Mouse (Mus musculus): Measurements from ENCODE around the gene Kcnd3.

The Kcnd3 gene

DNA sequence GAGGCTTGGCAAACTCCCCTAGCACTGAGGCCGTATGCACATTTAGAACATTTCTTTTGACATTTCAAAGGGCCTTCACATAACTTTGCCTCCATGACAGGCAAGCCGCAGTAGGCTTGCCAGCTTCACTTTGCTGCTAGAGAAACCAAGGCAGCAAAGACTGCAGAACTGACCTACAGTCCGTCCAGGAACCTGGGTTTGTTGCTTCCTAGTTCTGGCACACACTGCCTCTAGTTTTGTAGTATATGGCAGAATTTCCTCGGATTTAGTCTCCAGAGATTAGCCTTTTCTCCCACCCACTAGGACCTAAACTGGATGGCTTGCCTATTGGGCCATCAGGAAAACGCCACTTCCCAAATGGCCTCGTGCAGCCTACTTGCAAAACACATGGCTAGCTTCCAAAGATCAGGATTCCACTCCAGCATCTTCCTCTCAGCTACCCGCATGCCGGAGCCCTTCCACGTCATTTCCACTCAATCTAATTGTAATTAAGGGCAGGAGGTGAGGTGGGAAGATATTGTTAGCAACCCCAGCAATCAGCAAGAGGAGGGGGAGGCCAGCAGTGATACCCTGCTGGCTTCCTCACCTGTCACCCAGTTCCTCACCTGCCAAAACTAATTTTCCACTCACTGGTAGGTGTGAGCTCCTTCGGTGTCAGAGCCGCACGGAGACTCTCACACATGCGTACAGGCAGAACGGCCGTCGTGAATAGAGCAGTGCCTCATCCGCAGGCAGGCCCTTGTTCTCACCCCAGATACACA, 244.4 kb downstream of the Kcnd3 start:
- DNase-seq (ENCODE audit: low read depth, low spot score) = no peak

DNA sequence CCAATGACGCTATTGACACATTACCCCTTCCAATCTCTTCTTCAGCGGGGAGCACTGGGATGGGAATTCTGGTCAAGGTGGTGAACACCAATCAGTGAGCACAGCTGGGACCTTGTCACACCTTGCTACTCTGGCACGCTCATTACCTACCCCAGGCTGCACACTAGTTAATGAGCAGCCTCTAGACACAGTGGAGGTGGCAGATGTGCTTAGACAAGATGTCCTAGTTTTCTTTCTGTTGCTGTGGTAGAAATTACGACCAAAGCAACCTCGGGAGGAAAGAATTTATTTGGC, 245.0 kb downstream of the Kcnd3 start:
- no peak for DNase-seq (ENCODE audit: low read depth, low spot score)

DNA sequence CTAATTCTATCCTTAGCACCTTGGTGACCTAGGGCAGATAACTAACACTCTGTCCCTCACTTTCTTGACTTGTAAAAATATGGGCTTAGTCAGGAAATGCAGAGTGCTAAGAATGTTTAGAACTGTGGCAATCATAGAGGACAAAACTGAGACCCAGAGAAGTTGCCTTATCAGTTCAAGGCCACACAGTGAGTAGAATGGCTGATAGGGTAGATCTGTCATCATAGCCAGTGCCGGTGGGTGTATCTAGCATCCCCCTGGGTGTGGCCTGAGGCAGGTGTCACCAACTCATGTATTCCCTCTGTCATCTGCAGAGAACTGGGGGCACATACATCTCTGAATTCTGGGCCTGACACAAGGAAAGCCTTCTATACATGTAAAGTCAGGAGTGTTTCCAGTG, 246.2 kb downstream of the Kcnd3 start:
- no peak for DNase-seq (ENCODE audit: low read depth, low spot score)

DNA sequence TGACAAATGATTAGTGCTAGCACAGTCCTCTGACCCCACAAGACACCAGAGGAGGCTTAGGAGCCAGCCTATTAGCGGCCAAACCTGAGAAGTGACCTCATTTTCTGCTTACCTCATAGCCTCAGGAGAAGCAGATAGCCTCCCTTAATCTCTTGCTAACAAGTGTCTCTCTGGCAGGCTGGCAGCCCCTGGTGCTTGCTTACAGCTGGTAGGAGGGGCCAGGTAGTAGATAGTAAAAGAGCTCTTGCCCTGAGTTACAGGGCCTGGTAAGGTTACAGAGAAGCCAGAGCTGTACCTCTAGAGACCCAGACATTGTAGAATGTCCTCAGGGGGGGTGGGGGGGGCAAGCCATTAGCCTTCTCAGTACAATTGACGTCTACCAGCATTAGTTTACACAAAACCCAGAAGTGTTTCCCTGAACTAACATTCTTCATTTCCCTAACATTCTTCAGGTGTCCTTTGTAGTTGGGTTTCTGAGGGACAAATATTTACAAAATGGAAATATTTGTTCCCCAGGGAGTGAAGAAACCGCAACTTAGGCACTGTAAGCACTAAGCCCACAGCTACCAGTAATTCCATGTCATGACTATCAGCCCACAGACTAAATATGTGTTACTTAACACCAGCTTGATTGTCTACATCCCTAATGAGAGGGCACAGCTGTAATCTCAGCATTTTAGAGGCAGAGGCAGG, 247.3 kb downstream of the Kcnd3 start:
- no peak for DNase-seq (ENCODE audit: low read depth, low spot score)

DNA sequence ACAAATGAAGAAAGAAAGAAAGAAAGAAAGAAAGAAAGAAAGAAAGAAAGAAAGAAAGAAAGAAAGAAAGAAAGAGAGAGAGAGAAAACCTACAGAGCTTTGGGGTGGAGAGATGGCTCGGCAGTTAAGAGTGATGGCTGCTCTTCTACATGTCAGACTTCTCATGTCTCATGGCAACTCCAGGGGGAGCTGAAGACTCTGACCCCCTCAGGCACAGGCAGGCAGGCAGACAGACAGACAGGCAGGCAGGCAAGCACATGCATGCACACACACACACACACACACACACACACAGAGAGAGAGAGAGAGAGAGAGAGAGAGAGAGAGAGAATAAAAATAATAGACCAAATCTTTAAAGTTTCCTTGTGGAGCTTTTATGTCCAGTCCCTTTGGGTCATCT, 248.7 kb downstream of the Kcnd3 start:
- peak; percentile 19 for DNase-seq (ENCODE audit: low read depth, low spot score)

DNA sequence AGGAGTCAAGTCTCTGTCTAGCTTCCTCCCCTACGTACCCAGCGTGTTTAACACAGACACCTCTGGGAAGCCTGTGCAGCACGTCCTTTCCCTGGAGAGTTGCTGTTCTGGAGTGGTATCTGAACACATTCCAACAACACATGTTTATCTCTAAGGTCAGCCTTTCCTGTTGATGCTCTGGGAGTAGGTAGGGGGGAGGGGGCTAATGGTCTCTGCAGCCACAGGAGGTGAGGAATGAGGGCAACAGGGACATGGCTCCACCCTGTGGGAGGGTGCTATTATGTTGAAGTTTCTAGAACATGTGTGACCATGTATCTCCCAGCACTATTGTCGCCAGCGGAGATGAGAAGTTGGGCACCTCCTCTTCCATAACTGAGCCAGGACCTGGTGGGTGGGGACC, 249.3 kb downstream of the Kcnd3 start:
- DNase-seq (ENCODE audit: low read depth, low spot score) = no peak

DNA sequence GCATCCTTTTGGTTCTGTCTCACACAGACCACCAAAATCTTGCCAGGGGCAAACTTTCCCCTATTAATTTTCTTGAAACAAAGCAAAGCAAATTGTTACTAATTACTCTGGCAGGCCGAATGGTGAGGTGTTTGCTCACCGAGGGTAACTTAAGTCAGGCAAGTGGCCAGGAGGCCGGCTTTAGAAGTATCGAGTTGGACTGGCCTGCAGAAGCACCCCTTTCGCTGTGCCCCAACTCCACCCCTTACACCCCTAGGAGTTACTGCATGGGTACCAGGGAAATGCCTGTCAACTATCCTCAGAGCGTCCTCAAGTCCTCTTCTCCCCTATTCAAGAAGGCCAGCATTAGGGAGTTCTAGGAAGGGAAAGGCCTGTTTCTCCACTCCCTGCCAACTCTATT, 251.4 kb downstream of the Kcnd3 start:
- no peak for DNase-seq (ENCODE audit: low read depth, low spot score)

DNA sequence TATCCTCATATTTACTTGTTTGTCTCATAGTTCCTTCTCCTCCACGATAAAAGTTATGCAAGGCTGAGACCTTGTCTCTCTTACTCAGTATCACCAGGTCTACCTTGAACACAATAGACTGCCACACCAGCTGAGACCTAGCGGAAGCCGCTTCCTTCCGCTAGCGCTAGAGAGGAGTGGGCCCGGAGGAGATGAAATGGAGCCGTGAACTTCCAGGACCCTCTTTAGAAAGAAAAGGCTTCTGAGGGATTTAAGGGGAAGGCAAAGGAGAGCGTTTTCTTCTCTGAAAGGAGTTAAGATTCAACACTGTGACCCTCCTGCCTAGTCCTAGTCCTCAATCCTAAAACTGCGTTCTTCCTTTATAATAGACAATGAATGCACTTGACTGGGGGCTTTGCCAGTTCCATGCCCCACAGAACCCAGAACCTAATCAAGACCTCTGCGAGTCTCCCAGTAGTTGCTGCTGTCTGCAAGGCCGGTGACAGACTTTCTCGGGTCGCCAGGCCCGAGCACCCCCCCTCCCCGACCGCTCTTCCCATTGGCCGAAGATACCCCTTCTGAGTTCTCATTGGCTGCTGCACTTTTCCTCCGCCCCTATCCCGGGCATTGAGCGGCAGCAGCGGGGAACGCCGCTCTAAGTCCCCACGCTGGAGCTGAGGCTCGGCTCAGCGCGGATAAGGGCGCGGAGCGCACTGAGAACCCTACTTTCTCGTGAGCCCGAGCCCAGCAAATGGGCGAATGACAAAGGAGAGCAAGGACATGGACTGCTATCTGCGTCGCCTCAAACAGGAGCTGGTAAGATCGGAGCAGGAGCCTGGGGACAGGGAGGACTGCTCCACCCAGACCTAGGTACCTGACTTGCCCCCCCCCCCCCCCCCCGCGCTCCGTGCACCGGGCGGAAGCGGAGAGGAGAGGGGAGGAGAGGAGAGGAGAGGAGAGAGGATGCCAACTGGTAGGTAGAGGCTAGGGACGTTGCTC, 252.2 kb downstream of the Kcnd3 start, which contains the start of gene Inka2:
Gene Inka2 (plus strand): TSS at position 569 of the 978 bp plus-strand sequence.
- peak; percentile 91 for DNase-seq (ENCODE audit: low read depth, low spot score)

DNA sequence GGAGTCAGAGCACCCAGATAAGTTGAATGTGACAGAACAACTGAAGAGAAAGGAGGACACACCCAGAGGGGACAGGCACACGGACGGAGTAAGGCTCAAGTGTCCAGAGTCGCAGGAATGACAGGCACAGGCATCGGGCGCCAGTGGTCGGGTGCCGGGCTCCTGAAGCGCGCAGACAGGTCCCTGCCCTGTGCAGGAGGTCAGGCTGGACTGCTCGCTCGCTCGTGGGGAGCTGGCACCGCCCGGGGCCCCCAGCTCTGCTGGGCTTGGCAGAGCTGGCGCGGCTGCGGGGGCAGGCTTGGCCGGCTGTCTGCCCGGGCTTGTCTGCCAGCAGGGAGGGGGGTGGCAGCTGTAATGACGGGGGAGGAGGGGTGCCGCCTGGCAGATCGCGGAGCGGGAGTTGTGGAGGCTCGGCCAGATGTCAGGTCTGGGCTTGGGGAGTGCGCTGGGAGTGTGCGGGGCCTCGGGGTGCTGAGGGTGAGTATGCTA, 253.0 kb downstream of the Kcnd3 start:
- DNase-seq (ENCODE audit: low read depth, low spot score) = no peak

DNA sequence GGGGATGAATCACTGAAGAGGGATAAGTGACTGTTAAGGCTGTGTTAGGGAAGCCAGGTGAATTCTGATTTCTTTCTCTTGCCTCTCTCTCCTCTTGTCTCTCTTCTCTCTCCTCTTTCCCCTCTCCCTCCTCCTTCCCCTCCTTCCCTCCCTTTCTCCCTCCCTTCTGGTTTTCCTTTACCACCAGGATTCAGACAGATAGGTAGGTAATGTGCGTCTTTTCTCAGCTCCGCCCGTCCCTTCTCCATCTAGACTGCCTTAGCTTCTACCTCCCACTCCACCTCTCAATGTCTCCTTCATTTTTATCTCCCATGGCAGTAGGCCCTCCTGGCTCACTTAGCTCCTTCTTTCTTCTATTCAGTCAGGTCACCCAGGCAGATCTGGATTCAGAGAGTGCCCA, 253.4 kb downstream of the Kcnd3 start:
- peak; percentile 12 for DNase-seq (ENCODE audit: low read depth, low spot score)

DNA sequence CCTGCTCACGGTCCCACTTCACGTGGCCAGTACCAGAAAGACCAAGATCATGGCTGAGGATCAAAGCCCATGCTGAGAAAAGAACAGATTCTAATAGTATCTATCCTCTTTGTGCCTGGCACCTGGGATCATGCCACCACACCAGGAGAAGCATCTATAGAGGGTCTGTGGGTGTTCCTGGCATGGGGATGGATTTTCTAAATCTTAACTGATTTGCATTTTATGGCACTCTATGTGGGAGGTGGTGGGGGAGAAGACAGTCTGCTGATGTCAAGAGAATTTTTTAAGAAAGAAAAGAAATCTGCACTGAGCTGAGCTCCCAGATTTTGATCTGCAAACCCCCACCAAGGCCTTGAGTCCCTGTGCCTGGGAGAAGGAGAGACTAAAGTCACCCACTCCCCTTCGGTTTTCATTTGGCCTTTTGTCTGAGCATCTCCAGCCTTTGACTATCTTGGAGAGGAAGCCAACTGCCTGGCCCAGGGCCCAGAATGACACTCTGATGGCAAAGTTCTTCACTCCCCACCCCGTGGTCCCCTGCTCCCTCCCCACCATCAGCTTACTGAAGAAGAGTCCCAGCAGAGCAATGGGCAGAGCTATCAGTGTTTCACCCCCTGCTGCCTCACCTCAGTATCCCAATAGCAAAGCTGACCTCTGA, 254.4 kb downstream of the Kcnd3 start:
- DNase-seq (ENCODE audit: low read depth, low spot score) = no peak

DNA sequence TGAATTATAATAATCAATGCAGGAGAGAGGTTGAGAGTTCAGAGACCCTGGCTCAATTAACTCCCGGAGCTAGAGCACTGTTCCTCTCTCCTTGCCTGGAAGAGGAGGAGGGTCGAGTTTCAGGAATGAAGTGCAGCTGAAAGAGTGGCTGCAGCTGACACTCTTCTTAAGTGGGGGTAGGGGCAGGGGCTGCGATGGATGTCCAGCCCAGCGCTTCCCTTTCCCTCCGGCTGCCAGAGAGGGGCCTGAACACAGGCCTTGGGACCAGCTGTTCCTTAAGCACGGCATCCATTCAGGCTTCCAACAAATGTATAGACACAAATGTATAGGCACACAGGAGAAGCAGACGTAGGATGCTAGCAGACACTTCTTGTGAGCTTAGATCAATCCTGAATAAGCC, 255.5 kb downstream of the Kcnd3 start:
- DNase-seq (ENCODE audit: low read depth, low spot score) = no peak

DNA sequence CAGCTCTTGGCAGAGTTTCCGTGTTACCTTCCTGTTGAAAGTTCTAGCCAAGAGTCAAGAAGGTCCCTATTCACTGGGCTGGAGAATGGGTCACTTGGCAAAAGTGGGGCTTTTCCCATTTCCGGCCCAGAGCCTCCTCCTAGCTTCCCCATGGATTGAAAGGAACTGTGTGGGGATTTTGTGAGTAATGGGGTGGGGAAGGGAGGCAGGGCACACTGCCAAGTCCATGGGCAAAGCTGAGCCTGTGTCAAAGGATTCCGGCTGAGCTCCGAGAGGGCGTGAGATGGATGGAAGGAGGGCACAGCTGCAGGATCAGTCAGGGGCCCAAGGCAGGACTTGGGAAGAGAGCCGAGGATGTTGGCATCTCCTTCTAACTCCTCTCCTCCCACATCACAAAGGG, 258.1 kb downstream of the Kcnd3 start:
- no peak for DNase-seq (ENCODE audit: low read depth, low spot score)

DNA sequence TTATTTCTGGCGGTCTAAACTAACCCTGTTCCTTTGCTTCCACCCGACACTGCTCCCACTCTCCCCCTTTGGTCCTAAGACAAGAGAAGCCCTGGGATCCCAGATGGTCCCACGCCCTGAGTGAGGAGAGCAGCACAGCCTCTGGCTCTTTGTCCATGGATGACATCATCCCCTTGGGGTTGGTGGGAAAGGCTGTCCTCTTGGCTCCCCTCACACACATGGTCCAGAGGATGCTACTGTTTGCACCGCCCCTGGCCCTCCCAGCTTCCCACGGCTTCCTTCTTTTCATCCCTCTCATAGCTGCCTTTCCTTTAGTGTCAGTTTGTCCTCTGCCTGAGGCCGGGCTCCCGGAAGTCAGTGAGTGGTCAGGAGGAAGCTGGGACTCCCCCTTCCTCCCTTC, 259.6 kb downstream of the Kcnd3 start:
- no peak for DNase-seq (ENCODE audit: low read depth, low spot score)

DNA sequence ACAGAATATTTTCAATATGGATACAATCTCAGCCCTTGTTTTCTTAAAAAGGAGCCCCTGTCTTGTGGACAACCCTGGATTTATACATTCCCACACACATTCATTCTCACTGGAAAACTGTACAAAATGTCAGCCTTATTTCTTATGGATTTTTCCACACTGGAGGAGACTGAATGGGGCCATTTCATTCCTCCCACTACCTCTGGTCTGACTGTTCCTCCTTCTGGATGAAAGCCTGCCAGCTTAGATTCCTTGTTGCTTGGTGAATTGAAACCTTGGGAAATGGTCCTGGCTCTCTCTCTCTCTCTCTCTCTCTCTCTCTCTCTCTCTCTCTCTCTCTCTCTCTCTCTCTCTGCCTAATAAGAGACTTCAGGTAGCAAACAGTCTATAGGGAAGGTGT, 260.7 kb downstream of the Kcnd3 start:
- no peak for DNase-seq (ENCODE audit: low read depth, low spot score)

DNA sequence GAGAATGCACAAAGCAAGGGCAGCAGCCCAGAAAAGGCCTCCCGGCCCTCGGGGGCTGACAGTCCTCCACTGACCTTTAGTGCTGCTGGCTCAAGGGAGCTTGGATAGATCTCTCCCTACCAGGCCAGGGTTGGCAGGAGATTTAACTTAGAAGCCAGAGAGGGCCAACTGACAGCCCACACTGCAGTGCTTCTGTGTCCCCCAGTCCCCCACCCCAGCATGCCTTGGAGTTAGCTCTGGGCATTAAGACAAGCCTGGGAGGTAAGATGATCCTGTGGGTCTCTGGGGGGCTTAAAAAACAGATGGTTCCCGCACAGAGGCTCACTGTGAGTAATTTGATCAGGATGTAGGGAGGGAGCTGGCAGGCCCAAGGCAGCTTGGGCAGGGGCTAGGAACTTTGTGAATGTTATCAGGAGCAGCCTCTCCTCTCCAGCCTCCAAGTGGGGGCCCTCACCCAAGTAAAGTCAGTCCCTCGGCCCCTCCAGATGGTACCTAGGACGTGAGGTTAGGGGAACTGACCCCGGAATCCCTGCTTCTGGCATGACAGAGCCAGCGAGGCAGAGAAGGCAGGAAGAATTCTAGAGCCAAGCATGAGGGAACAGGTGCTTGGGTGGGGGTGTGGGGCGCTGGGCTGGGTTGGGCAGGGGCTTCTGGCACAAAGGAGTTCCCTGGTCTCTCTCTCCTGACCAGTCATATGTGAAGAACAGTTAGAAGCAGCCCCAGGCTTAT, 262.1 kb downstream of the Kcnd3 start:
- no peak for DNase-seq (ENCODE audit: low read depth, low spot score)

DNA sequence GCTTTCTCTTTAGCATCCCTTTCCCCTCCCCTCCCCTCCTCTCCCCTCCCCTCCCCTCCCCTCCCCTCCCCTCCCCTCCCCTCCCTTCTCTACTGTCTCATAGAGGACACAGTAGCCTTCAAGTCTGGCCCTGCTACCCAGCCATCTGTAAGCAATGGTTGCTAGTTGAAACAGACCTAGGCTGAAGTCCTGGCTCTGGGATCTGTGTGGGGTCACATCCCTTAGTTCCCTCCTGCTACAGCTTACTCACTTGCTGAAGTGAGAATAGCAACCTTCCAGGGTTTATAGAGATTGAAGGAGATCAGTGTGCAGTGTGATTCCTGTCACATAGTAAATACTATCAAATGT, 262.7 kb downstream of the Kcnd3 start:
- no peak for DNase-seq (ENCODE audit: low read depth, low spot score)

DNA sequence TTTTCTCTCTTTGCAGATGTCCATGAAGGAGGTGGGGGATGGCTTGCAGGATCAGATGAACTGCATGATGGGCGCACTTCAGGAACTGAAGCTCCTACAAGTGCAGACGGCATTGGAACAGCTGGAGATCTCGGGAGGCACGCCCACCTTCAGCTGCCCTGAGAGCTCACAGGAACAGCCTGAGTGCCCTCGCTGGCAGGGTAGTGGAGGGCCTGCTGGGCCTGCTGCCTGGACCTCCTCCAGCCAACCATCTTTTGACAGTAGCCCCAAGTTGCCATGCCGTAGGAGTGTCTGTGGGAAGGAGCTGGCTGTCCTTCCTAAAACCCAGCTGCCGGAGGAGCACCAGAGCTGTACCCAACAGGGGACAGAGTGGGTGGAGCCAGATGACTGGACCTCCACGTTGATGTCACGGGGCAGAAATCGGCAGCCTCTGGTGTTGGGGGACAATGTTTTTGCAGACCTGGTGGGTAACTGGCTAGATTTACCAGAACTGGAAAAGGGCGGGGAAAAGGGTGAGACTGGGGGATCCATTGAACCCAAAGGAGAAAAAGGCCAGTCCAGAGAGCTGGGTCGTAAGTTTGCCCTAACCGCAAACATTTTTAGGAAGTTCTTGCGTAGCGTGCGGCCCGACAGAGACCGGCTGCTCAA, 264.3 kb downstream of the Kcnd3 start:
- DNase-seq (ENCODE audit: low read depth, low spot score) = no peak

DNA sequence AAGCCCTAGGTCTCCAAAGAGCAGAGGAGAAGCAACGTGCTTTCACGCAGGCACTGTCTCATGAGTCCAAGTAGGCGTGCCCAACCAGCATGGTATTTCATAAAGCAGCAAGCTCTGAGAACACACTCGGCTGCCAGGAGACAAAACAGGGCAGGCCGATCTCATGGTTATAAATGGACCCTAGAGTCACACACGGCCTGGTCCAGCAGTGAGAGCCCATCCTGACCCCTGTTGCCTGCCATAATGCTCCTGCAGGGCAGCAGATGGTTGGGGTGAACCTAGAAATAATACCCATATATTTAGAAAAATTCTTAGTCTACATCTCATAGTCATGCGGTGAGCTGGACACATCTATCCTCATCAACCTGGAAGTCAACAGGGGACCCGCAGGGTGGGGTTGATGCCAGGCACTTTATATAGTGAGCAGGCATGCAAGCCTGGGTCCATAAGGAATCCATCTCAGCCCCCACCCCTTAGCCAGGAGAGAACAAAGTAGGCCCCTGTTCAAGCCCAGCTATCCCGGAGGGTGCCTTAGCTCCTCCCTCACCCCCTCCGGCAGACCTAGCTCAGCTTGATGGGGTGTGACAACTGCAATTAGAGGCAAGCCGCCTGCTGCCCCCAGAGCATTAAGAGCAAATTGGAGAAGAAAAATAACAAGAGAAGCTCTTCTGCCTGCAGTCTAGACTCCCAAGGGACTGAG, 265.9 kb downstream of the Kcnd3 start:
- DNase-seq (ENCODE audit: low read depth, low spot score) = no peak

DNA sequence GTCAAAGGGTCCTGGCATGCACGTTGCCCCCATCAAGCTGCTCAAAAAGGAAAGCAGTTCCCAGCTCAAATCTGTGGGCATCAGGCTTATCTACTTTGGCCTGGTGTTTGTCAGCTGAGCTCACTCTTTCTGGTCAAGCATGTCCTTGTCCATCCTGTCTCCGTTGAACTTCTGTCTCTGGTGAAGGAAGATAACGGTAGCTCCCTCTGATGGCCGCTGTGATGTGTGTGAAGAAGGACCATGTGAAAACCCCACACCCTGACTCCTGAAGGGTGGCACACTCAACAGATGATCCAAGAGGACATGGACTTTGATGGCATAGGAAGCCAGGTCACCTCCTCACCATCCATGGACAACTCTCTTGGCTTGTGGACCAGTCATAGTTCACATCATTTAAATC, 266.6 kb downstream of the Kcnd3 start:
- DNase-seq (ENCODE audit: low read depth, low spot score) = no peak
